Mouse (Mus musculus): Measurements from ENCODE around the gene Eppin.

- TF ChIP-seq POLR2A (IDR thresholded peaks at IDR 0.05; ENCODE audit: insufficient read depth, low read depth, low read length) (no peak), CTCF (IDR thresholded peaks at IDR 0.05; ENCODE audit: insufficient read depth, low read depth, low read length) (no peak)
Observed at GRCm38 (mm10) chr2:164621775-164622174, 28.4 kb upstream of the Eppin start.

All from olfactory bulb, adult 2 months (tissue).